Mouse (Mus musculus) ES-Bruce4 (cell line): ENCODE data around the gene Wars.

ENCODE experiments used
- CTCF ChIP-seq: IDR thresholded peaks from one replicate; pipeline ENCODE4 v1.8.1; 2011; ENCODE audit warnings: low read depth, low read length
- POLR2A ChIP-seq: IDR thresholded peaks from one replicate; pipeline ENCODE4 v1.8.1; 2011; ENCODE audit warnings: low read length; ENCODE audit not compliant: insufficient read depth

- no peak for TF ChIP-seq CTCF
- TF ChIP-seq POLR2A, result no peak
Measured at GRCm38 (mm10) chr12:108916447-108917042, 22.6 kb upstream of the Wars start.
